Mouse (Mus musculus) brain, embryonic 14.5 days (tissue): ENCODE data around the gene Upk1b. TPM values are rescaled to one million over a fixed set of nuclear protein-coding genes. Genes with fewer than 3 reads are reported as not detected.

Source experiments
- DNase-seq: peaks from one replicate; pipeline ENCODE4 v3.0.0-alpha.2; 2011; ENCODE audit warnings: low read depth
- CTCF ChIP-seq: fragments of 200-500 bp; IDR thresholded peaks from 2 replicates; pipeline ENCODE4 v1.5.1; 2012; ENCODE audit warnings: inconsistent platforms, mild to moderate bottlenecking, moderate library complexity, borderline replicate concordance; ENCODE audit not compliant: insufficient read depth, insufficient read length; ENCODE audit errors: extremely low read depth
- POLR2A ChIP-seq: fragments of 200-500 bp; IDR thresholded peaks from 2 replicates; pipeline ENCODE4 v1.6.1; 2012; ENCODE audit warnings: mild to moderate bottlenecking, inconsistent platforms, borderline replicate concordance; ENCODE audit not compliant: poor library complexity, insufficient read depth, insufficient read length, severe bottlenecking; ENCODE audit errors: extremely low read depth
- polyA plus RNA-seq: library from polyadenylated mRNA; depleted of rRNA; stranded (reverse); fragments of >200 nt; gene quantifications from 2 replicates; pipeline ENCODE4 v1.2.3, GENCODE M21; 2012

Upk1b gene
- polyA plus RNA-seq, 1 experiment, result 2.7 TPM

- TF ChIP-seq POLR2A, result no peak
- TF ChIP-seq CTCF, result no peak
These were observed 19.1 kb downstream of the Upk1b start for GRCm38 (mm10) chr16:38780960-38781572.

GRCm38 (mm10) chr16:38776342-38776741 lies 23.8 kb downstream of the Upk1b start:
- no peak for DNase-seq
- TF ChIP-seq POLR2A (no peak), CTCF (no peak)

More at GRCm38 (mm10) chr16:38780960-38781572, 19.1 kb downstream of the Upk1b start:
- DNase-seq, result no peak

GRCm38 (mm10) chr16:38774964-38775746 lies 25.0 kb downstream of the Upk1b start:
- TF ChIP-seq POLR2A (no peak), CTCF (no peak)
- no peak for DNase-seq

- no peak for TF ChIP-seq POLR2A
- TF ChIP-seq CTCF, result no peak
- DNase-seq, result no peak
These were observed 27.1 kb downstream of the Upk1b start for GRCm38 (mm10) chr16:38772906-38773496.

GRCm38 (mm10) chr16:38771145-38771544 lies 29.0 kb downstream of the Upk1b start:
- TF ChIP-seq POLR2A, result no peak
- TF ChIP-seq CTCF, result no peak
- DNase-seq, result no peak

- DNase-seq, result no peak
- TF ChIP-seq POLR2A, result no peak
- TF ChIP-seq CTCF, result no peak
These were observed 30.6 kb downstream of the Upk1b start for GRCm38 (mm10) chr16:38769529-38769928.

GRCm38 (mm10) chr16:38768386-38768785 lies 31.7 kb downstream of the Upk1b start:
- no peak for DNase-seq
- TF ChIP-seq CTCF (no peak), POLR2A (no peak)

- TF ChIP-seq CTCF, result no peak
- TF ChIP-seq POLR2A, result no peak
These were observed 32.4 kb downstream of the Upk1b start for GRCm38 (mm10) chr16:38767761-38768160.

GRCm38 (mm10) chr16:38766671-38767070 lies 33.5 kb downstream of the Upk1b start:
- TF ChIP-seq POLR2A (no peak), CTCF (no peak)

More at GRCm38 (mm10) chr16:38767761-38768160, 32.4 kb downstream of the Upk1b start:
- DNase-seq, result peak; percentile 25

GRCm38 (mm10) chr16:38763508-38763907 lies 36.6 kb downstream of the Upk1b start:
- DNase-seq, result no peak
- TF ChIP-seq POLR2A, result no peak
- TF ChIP-seq CTCF, result no peak

More at GRCm38 (mm10) chr16:38766671-38767070, 33.5 kb downstream of the Upk1b start:
- DNase-seq, result no peak

- TF ChIP-seq POLR2A, result no peak
- no peak for TF ChIP-seq CTCF
- no peak for DNase-seq
These were observed 37.7 kb downstream of the Upk1b start for GRCm38 (mm10) chr16:38762401-38762800.
